Mouse (Mus musculus): ENCODE measurements at regions not wholly inside any gene's neighbourhood (a gene's known extent, or its start where the extent isn't known, plus 50 kb on each side); places are given as distances from the start of the nearest gene placed in this dataset.

DNA sequence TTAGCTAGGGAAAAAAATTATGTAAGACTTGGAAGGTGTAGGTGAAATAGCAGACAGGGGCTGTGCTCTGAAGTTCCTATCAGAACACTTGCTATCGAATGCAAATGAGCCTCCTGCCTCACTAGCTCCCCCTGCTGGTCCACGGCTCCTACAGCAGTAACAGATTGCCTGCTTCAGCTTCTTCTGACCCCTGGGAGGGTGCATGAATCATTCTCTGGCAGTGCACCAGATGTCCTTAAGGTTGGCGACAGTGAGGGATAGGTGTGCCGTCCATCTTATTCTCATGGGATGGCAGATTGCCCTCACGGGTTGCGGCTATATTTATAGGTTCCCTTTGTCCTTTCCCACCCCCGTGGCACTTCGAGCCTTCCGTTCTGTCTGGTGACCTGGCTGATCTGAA is 535.7 kb downstream of the Plekhb2 start:
- no peak overlapping the region for H3K27ac ChIP-seq (replicated peaks; ENCODE audit: insufficient read depth, low read depth, low read length)
- no peaks in the 10 kb centered on the region for H3K36me3 ChIP-seq (ENCODE audit: control insufficient read depth, insufficient read depth, low read length)
- DNase-seq (ENCODE audit: extremely low read depth, low read depth, low spot score): peak; percentile 32
- H3K27me3 ChIP-seq (ENCODE audit: control insufficient read depth, insufficient read depth, low read length): no peaks in the 10 kb centered on the region
- peak; percentile 89 for TF ChIP-seq CTCF (IDR thresholded peaks at IDR 0.05; ENCODE audit: low read depth, low read length)
- TF ChIP-seq POLR2A (IDR thresholded peaks at IDR 0.05; ENCODE audit: extremely low read depth, insufficient read depth, low read length): no peak
- H3K4me3 ChIP-seq (ENCODE audit: insufficient read depth, low read depth, low read length): no peak overlapping the region
- no peaks in the 10 kb centered on the region for H3K79me2 ChIP-seq (ENCODE audit: control insufficient read depth, insufficient read depth, low read length)
- 48% methylated on average over 9 of the region's 9 CpGs for WGBS
- no peak overlapping the region for H3K9ac ChIP-seq (ENCODE audit: low read depth, low read length)
- H3K4me1 ChIP-seq (ENCODE audit: control insufficient read depth, insufficient read depth, low read length): no peaks in the 10 kb centered on the region

DNA sequence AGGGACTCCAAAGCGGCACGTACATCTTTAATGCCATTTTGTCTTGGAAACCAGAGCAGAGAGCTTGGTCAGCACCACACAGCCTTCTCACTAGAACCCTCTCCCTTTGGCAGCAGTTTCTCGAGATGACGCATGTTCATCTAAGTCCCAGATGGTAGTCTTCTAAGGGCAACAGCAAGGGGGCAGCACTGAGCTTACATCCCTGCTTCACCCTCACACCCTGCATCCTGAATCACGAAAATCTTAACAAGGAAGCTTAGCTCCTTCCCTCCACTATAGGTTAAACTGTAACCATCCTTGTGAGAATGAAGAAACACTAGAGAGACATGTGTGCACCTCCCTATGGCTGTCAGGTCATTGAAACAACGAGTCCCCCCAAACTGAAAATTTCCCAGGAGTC is 538.4 kb downstream of the Plekhb2 start:
- TF ChIP-seq POLR2A (IDR thresholded peaks at IDR 0.05; ENCODE audit: extremely low read depth, insufficient read depth, low read length) (no peak), CTCF (IDR thresholded peaks at IDR 0.05; ENCODE audit: low read depth, low read length) (peak; percentile 50; the same call in 1 of the 2 replicates)
- H3K36me3 ChIP-seq (ENCODE audit: control insufficient read depth, insufficient read depth, low read length): no peaks in the 10 kb centered on the region
- no peak overlapping the region for H3K27ac ChIP-seq (replicated peaks; ENCODE audit: insufficient read depth, low read depth, low read length)
- no peaks in the 10 kb centered on the region for H3K79me2 ChIP-seq (ENCODE audit: control insufficient read depth, insufficient read depth, low read length)
- no peaks in the 10 kb centered on the region; the same call in 1 of the 2 replicates for H3K27me3 ChIP-seq (ENCODE audit: control insufficient read depth, insufficient read depth, low read length)
- WGBS: 31% methylated on average over 6 of the region's 6 CpGs
- DNase-seq (ENCODE audit: extremely low read depth, low read depth, low spot score): peak; percentile 14
- H3K9ac ChIP-seq (ENCODE audit: low read depth, low read length): no peak overlapping the region
- H3K4me3 ChIP-seq (ENCODE audit: insufficient read depth, low read depth, low read length): no peak overlapping the region
- H3K4me1 ChIP-seq (ENCODE audit: control insufficient read depth, insufficient read depth, low read length): no peaks in the 10 kb centered on the region

DNA sequence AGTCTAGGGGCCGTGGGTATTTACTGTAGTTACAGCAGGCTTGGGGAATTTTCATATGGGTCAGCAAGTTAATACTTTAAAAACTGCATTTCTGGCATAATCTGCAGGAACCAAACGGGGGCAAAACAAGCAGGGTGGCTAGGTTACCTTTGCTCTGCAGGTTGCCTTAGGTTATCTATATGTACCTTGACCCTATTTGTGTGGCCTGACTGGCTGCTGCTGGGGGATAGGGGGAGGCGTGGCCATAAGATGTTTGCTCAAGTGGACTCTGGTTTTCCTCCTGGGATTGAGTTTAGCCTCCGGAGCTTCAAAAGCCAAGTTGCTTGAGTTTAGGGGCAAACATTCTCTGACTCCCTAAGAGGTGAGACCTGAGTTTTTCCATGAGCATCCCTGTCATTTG is 540.6 kb downstream of the Plekhb2 start:
- Histone ChIP-seq H3K36me3 (ENCODE audit: control insufficient read depth, insufficient read depth, low read length) (no peaks in the 10 kb centered on the region), H3K27ac (replicated peaks; ENCODE audit: insufficient read depth, low read depth, low read length) (no peak overlapping the region), H3K4me3 (ENCODE audit: insufficient read depth, low read depth, low read length) (no peak overlapping the region), H3K79me2 (ENCODE audit: control insufficient read depth, insufficient read depth, low read length) (no peaks in the 10 kb centered on the region), H3K9ac (ENCODE audit: low read depth, low read length) (no peak overlapping the region), H3K27me3 (ENCODE audit: control insufficient read depth, insufficient read depth, low read length) (no peaks in the 10 kb centered on the region; the same call in 1 of the 2 replicates), H3K4me1 (ENCODE audit: control insufficient read depth, insufficient read depth, low read length) (no peaks in the 10 kb centered on the region)
- DNase-seq (ENCODE audit: extremely low read depth, low read depth, low spot score): no peak
- 42% methylated on average over 4 of the region's 4 CpGs for WGBS
- TF ChIP-seq POLR2A (IDR thresholded peaks at IDR 0.05; ENCODE audit: extremely low read depth, insufficient read depth, low read length) (no peak), CTCF (IDR thresholded peaks at IDR 0.05; ENCODE audit: low read depth, low read length) (no peak)

DNA sequence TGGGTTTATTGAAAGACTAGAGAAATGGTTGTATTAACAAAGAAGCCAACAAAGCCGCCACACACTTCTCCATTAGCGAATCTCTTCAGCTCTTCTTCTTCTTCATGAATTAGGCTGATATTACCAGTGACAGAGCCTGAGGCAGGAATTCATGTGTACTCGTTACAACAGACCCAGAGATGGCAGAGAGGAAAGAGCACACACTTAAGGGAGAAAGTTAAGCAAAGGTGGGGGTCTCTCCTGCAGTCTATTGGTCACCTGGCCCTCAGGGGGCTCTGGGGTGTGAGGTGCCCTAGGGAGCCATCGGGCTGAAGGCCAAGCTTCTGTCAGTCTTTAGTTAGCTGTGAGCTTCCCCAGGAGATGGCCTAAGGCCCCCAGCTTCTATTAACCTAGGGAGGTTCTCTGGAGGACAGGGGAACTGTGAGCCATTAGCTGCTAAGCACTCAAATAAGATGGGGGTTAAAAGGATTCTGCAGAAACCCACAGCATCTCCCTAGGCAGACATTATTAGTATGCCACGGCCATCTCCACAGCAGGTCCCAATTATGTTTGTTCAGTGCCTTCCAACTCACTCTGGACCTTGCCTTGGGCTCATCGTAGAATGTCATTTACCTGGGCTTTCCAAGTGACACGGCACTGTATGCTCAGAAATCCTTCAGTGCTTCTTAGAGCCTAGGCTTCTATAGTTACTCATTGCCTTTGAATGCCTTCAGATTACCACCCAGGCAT is 541.2 kb downstream of the Plekhb2 start:
- DNase-seq (ENCODE audit: extremely low read depth, low read depth, low spot score): no peak
- no peaks in the 10 kb centered on the region for H3K4me1 ChIP-seq (ENCODE audit: control insufficient read depth, insufficient read depth, low read length)
- H3K27ac ChIP-seq (replicated peaks; ENCODE audit: insufficient read depth, low read depth, low read length): no peak overlapping the region
- H3K9ac ChIP-seq (ENCODE audit: low read depth, low read length): no peak overlapping the region
- no peaks in the 10 kb centered on the region for H3K79me2 ChIP-seq (ENCODE audit: control insufficient read depth, insufficient read depth, low read length)
- no peaks in the 10 kb centered on the region; the same call in 1 of the 2 replicates for H3K27me3 ChIP-seq (ENCODE audit: control insufficient read depth, insufficient read depth, low read length)
- H3K36me3 ChIP-seq (ENCODE audit: control insufficient read depth, insufficient read depth, low read length): no peaks in the 10 kb centered on the region
- WGBS: 77% methylated on average over 7 of the region's 7 CpGs
- TF ChIP-seq CTCF (IDR thresholded peaks at IDR 0.05; ENCODE audit: low read depth, low read length): no peak
- TF ChIP-seq POLR2A (IDR thresholded peaks at IDR 0.05; ENCODE audit: extremely low read depth, insufficient read depth, low read length): no peak
- no peak overlapping the region for H3K4me3 ChIP-seq (ENCODE audit: insufficient read depth, low read depth, low read length)

DNA sequence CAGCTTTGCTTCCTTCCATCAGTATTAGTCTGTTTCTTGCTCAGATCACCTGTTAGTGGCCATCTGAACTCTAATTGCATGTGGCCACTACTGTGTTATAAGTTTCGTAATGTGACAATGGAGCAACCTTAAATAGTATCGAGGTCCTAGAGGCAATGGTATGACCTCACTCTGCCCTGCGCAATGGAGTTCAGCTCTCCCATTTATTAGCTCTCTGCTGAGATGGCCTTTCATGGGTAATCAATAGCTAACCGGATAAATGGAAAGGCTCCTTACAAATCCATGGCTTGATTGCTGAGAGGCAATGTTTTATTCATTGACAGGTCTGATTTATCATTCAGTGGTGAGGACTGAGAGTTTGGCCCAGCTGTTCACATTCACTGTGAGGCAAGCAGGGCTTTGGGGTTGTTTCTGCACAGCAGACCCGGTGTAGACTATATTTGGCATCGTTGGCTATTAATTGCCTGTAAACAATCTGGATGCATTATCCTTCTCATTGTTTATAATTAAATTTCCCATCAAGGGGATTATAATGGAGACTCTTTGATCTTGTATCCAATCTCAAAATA is 543.9 kb downstream of the Plekhb2 start:
- 77% methylated on average over 6 of the region's 6 CpGs for WGBS
- TF ChIP-seq POLR2A (IDR thresholded peaks at IDR 0.05; ENCODE audit: extremely low read depth, insufficient read depth, low read length): no peak
- TF ChIP-seq CTCF (IDR thresholded peaks at IDR 0.05; ENCODE audit: low read depth, low read length): no peak
- no peak for DNase-seq (ENCODE audit: extremely low read depth, low read depth, low spot score)
- H3K4me1 ChIP-seq (ENCODE audit: control insufficient read depth, insufficient read depth, low read length): no peaks in the 10 kb centered on the region
- H3K4me3 ChIP-seq (ENCODE audit: insufficient read depth, low read depth, low read length): no peak overlapping the region
- H3K27ac ChIP-seq (replicated peaks; ENCODE audit: insufficient read depth, low read depth, low read length): no peak overlapping the region
- no peaks in the 10 kb centered on the region for H3K79me2 ChIP-seq (ENCODE audit: control insufficient read depth, insufficient read depth, low read length)
- H3K9ac ChIP-seq (ENCODE audit: low read depth, low read length): no peak overlapping the region
- H3K27me3 ChIP-seq (ENCODE audit: control insufficient read depth, insufficient read depth, low read length): no peaks in the 10 kb centered on the region; the same call in 1 of the 2 replicates
- no peaks in the 10 kb centered on the region for H3K36me3 ChIP-seq (ENCODE audit: control insufficient read depth, insufficient read depth, low read length)
